Mouse (Mus musculus) cortical plate, adult 2 months (tissue): ENCODE results near the gene Ccnq.

Experiments used
- CTCF ChIP-seq: fragments of 200-500 bp; IDR thresholded peaks from 2 replicates; pipeline ENCODE4 v1.5.1; 2011; ENCODE audit warnings: mild to moderate bottlenecking, control low read depth, low read length; ENCODE audit not compliant: insufficient read depth; ENCODE audit errors: extremely low read depth
- POLR2A ChIP-seq: fragments of 200-500 bp; IDR thresholded peaks from 2 replicates; pipeline ENCODE4 v1.6.1; 2011; ENCODE audit warnings: mild to moderate bottlenecking, low read length, control low read depth; ENCODE audit not compliant: insufficient read depth; ENCODE audit errors: extremely low read depth

DNA sequence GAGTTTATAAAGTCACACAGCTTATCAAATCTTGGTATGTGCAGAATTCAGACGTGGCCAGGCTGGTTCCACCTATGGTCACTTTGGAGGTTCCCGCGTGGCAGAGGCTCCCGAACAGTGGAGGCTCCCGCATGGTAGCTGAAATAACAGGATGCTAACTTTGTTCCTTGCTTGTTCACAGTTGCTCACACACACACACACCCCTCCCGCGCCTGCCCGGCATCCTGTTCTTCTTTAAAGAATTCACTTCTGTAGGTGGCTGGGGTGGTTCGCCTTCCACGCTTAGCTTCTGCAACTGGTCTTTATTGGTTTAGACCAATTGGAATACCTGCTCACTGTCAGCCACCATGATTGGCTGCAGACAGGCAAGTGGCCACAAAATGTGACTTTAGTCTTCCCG is 41.6 kb upstream of the Ccnq start:
- no peak for TF ChIP-seq POLR2A
- no peak for TF ChIP-seq CTCF
